Mouse (Mus musculus): ENCODE measurements at regions not wholly inside any gene's neighbourhood (a gene's known extent, or its start where the extent isn't known, plus 50 kb on each side); places are given as distances from the start of the nearest gene placed in this dataset.

DNA sequence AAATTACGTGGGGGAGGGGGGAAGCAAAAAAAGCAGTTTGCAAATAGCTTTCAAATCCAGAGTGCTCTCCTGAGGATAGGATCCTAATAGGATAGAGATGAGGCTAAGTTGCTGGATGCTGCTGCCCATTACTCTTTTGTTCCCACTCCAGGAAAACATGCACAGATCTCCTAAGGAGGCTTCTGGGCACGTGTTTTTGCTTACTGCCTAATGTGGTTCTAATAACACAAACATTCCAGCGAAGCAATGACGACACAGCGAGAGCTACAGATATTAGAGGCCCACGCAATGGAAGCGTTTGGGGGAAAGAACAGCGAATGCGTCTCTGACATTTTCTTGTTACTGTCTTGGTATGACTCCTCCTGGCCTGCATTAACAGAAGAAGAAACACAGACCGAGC is 179.0 kb upstream of the Gm765 start:
- 65% methylated on average over 10 of the region's 10 CpGs for WGBS
- Histone ChIP-seq H3K4me2 (no peak overlapping the region), H3K27me3 (replicated peaks) (peaks cover 8% of the 10 kb centered on the region; the same call in 1 of the 2 replicates), H3K4me3 (replicated peaks) (no peak overlapping the region), H3K4me1 (peaks cover 12% of the 10 kb centered on the region), H3K9ac (replicated peaks) (no peak overlapping the region), H3K27ac (replicated peaks) (no peak overlapping the region), H3K9me3 (replicated peaks) (no peaks in the 10 kb centered on the region), H3K36me3 (no peaks in the 10 kb centered on the region)
- no peak for ATAC-seq (ENCODE audit: low FRiP score)

GRCm38 (mm10) chr6:98514826-98515225 is 172.3 kb upstream of the Gm765 start:
- Histone ChIP-seq H3K4me2 (no peak overlapping the region), H3K27me3 (replicated peaks) (no peaks in the 10 kb centered on the region), H3K9me3 (replicated peaks) (no peaks in the 10 kb centered on the region), H3K27ac (replicated peaks) (no peak overlapping the region), H3K4me3 (replicated peaks) (no peak overlapping the region), H3K36me3 (no peaks in the 10 kb centered on the region), H3K9ac (replicated peaks) (no peak overlapping the region), H3K4me1 (no peaks in the 10 kb centered on the region)
- ATAC-seq (ENCODE audit: low FRiP score): no peak
- 80% methylated on average over 3 of the region's 3 CpGs for WGBS

DNA sequence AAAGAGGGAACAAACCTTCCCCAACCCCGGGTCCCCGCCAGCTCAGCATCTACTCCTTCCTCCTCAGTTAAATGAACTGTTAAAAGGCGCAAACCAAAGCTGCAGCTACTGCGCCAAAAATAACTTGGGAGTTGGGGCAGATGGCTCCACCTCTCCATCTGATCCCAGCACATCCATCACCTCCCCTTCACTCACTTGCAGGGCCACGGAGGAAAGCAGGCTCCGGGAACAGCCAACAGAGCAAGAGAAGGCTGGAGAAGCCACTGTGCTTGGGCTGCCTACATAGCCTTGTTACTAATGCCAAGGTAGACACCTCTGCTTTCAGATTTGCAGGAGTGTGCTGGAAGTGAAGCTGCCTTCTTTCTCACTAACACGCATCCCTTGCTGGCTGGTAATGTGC is 171.8 kb upstream of the Gm765 start:
- no peaks in the 10 kb centered on the region for H3K36me3 ChIP-seq
- H3K27ac ChIP-seq (replicated peaks): no peak overlapping the region
- no peak overlapping the region for H3K4me3 ChIP-seq (replicated peaks)
- no peaks in the 10 kb centered on the region for H3K9me3 ChIP-seq (replicated peaks)
- no peak for ATAC-seq (ENCODE audit: low FRiP score)
- H3K27me3 ChIP-seq (replicated peaks): no peaks in the 10 kb centered on the region
- WGBS: 67% methylated on average over 7 of the region's 7 CpGs
- no peak overlapping the region for H3K9ac ChIP-seq (replicated peaks)
- no peaks in the 10 kb centered on the region for H3K4me1 ChIP-seq
- H3K4me2 ChIP-seq: no peak overlapping the region

DNA sequence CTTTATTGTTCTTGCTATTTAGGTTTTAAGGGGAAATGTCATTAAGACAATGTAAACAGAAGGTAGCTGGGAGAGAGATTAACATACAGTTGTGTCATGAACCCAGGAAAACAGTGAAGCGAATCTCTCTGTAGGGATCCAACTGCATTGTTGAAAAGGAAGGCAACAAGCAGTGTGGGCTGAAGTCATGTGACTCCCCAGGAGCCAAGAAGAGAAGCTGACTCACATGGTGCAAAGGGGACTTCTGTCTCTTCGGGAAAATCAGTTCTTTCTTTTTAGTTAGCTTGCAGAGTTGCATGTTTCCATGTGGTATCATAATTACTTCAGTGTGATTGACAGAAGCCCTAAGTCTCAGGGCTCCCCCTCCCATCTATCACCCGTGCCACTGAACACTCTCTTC is 170.7 kb upstream of the Gm765 start:
- Histone ChIP-seq H3K27me3 (replicated peaks) (no peaks in the 10 kb centered on the region), H3K4me3 (replicated peaks) (no peak overlapping the region), H3K9me3 (replicated peaks) (no peaks in the 10 kb centered on the region), H3K36me3 (no peaks in the 10 kb centered on the region), H3K4me1 (no peaks in the 10 kb centered on the region), H3K27ac (replicated peaks) (no peak overlapping the region), H3K9ac (replicated peaks) (no peak overlapping the region), H3K4me2 (no peak overlapping the region)
- ATAC-seq (ENCODE audit: low FRiP score): no peak
- 51% methylated on average over 3 of the region's 3 CpGs for WGBS

DNA sequence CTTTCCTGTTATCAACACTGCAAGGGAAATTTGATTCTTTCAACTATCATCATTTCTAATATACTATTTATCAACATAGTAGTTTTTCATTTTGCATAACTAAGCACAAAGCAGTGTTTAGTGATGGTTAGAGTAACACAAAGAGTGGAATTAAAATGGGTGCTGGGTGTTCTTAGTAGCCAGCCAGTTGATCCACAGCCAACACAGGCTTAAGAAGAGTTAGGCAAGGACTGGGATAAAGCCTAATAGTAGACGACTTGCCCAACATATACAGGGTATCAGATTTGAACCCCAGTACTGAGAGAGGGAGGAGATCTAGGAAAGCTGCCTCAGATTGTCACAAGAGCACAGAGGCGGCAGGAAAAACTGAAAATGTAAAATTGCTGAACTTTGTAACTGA is 160.2 kb upstream of the Gm765 start:
- H3K36me3 ChIP-seq: no peaks in the 10 kb centered on the region
- H3K4me3 ChIP-seq (replicated peaks): no peak overlapping the region
- no peak overlapping the region for H3K9ac ChIP-seq (replicated peaks)
- no peaks in the 10 kb centered on the region for H3K27me3 ChIP-seq (replicated peaks)
- H3K9me3 ChIP-seq (replicated peaks): no peaks in the 10 kb centered on the region
- H3K27ac ChIP-seq (replicated peaks): no peak overlapping the region
- H3K4me2 ChIP-seq: no peak overlapping the region
- 84% methylated on average over 2 of the region's 2 CpGs for WGBS
- H3K4me1 ChIP-seq: no peaks in the 10 kb centered on the region
- no peak for ATAC-seq (ENCODE audit: low FRiP score)

DNA sequence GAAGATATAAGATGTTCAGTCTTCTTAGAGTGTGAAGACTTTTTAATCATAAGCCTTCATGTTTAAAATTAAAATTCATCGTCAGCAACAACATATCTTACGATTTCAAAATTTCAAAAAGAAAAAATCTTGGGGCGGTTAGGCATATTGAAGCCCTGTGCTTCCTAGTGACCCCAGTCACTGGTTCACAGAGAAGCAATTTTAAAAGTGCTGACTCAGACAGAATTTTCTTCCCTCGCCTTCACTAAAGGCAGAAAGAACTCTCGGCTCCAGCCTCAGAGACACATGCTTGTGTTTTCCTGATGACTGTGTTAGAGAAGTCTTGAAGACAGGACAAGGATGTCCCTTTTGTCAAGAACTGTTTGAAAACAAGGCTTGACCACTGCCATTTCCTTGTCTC is 157.2 kb upstream of the Gm765 start:
- Histone ChIP-seq H3K9me3 (replicated peaks) (no peaks in the 10 kb centered on the region), H3K36me3 (no peaks in the 10 kb centered on the region), H3K9ac (replicated peaks) (no peak overlapping the region), H3K27me3 (replicated peaks) (no peaks in the 10 kb centered on the region), H3K4me2 (no peak overlapping the region), H3K4me3 (replicated peaks) (no peak overlapping the region), H3K4me1 (no peaks in the 10 kb centered on the region), H3K27ac (replicated peaks) (no peak overlapping the region)
- WGBS: 79% methylated on average over 5 of the region's 5 CpGs
- ATAC-seq (ENCODE audit: low FRiP score): no peak

- H3K36me3 ChIP-seq: no peaks in the 10 kb centered on the region
- no peak overlapping the region for H3K9ac ChIP-seq (replicated peaks)
- WGBS: 76% methylated on average over 3 of the region's 3 CpGs
These were observed 144.1 kb upstream of the Gm765 start for GRCm38 (mm10) chr6:98486626-98487025.

DNA sequence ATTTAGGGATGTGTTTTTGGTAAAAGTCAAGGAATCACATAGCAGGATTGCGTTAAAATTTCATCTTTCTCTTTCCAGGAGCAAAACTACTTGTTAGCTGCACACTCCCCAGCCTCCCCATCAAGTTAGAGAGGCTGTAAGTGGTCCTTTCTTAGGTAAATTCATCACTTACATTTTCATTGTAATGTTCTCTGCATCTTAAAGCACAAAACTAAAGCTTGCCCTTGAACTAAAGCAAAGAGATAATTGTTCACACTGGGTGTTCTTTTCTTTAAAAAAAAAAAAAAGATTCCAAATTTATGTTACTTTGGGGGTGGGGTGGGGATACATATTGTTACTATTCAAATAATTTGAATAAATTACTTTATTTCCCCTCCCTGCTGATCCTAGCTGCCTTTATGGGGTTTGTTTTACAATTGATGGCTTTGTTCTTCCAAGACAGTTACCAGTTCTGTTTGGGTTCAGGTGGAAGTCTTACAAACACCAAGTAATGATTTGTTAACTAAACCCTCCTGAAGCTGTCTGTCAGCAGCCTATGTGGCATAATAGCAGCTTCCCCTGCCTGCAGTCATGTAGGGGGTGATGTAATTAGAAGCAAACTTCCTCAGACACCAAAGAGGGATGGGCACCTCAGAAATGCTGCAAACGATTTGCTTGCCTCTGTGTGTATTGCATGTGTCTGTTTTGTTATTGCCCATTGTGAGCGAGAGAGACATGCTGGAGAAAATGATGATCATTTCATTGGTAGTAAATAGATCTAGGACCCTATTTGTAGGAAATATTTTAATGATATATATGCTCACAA is 141.0 kb upstream of the Gm765 start:
- no peak overlapping the region for H3K27ac ChIP-seq (replicated peaks)
- no peak overlapping the region for H3K4me3 ChIP-seq (replicated peaks)
- no peak for ATAC-seq (ENCODE audit: low FRiP score)
- H3K4me1 ChIP-seq: no peaks in the 10 kb centered on the region
- no peaks in the 10 kb centered on the region for H3K27me3 ChIP-seq (replicated peaks)
- no peak overlapping the region for H3K4me2 ChIP-seq
- WGBS: 27% methylated on average over 3 of the region's 3 CpGs
- no peak overlapping the region for H3K9ac ChIP-seq (replicated peaks)
- H3K9me3 ChIP-seq (replicated peaks): no peaks in the 10 kb centered on the region
- H3K36me3 ChIP-seq: no peaks in the 10 kb centered on the region

More at GRCm38 (mm10) chr6:98486626-98487025, 144.1 kb upstream of the Gm765 start:
- Histone ChIP-seq H3K27me3 (replicated peaks) (no peaks in the 10 kb centered on the region), H3K4me2 (no peak overlapping the region), H3K27ac (replicated peaks) (no peak overlapping the region), H3K4me1 (no peaks in the 10 kb centered on the region), H3K9me3 (replicated peaks) (no peaks in the 10 kb centered on the region), H3K4me3 (replicated peaks) (no peak overlapping the region)
- no peak for ATAC-seq (ENCODE audit: low FRiP score)

DNA sequence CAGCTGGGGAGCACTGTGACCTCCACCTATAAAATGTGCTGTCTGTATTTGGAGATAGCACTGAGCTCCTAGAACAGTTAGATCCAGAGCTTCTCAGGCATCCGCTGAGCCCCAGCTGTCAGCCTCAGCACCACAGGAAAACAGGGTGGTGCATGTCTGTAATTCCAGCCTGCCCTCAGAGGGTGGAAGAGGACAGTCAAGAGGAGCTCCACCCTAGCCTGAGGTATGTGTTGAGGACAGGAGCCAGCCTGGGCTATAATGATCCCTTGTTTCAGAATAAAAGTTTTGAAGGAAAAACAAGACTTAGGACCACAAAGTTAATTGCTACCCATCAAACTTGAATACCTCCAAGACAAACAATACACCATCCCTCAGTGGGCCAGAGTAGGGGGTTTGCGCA is 139.8 kb upstream of the Gm765 start:
- no peaks in the 10 kb centered on the region for H3K27me3 ChIP-seq (replicated peaks)
- 76% methylated on average over 2 of the region's 2 CpGs for WGBS
- H3K4me2 ChIP-seq: no peak overlapping the region
- no peak for ATAC-seq (ENCODE audit: low FRiP score)
- no peak overlapping the region for H3K9ac ChIP-seq (replicated peaks)
- H3K4me1 ChIP-seq: no peaks in the 10 kb centered on the region
- no peak overlapping the region for H3K27ac ChIP-seq (replicated peaks)
- no peaks in the 10 kb centered on the region for H3K36me3 ChIP-seq
- no peak overlapping the region for H3K4me3 ChIP-seq (replicated peaks)
- no peaks in the 10 kb centered on the region for H3K9me3 ChIP-seq (replicated peaks)

- no peak overlapping the region for H3K4me2 ChIP-seq
- H3K9me3 ChIP-seq (replicated peaks): no peaks in the 10 kb centered on the region
- H3K9ac ChIP-seq (replicated peaks): no peak overlapping the region
- no peaks in the 10 kb centered on the region for H3K4me1 ChIP-seq
- no peak for ATAC-seq (ENCODE audit: low FRiP score)
- no peak overlapping the region for H3K27ac ChIP-seq (replicated peaks)
- no peak overlapping the region for H3K4me3 ChIP-seq (replicated peaks)
- H3K27me3 ChIP-seq (replicated peaks): no peaks in the 10 kb centered on the region
- no peaks in the 10 kb centered on the region for H3K36me3 ChIP-seq
These were observed 125.0 kb upstream of the Gm765 start for GRCm38 (mm10) chr6:98467563-98467962.

DNA sequence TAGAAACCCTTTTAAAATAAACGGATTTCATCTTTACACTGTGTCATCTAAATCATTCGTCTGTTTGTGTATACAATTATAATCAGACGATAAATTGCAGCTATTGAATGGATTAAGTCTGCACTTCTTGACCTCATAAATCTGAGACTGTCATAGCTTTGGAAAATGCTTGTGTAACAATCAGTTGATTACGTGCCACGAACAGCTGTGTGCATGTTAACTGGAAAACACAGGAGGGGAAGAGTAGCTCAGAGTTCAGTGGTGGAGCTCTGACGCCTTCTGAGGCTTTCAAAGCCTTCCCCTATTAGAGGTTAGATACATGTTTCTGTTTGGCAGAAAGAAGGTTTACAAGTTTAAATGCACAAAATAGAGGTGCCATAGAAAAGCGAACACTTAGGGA is 109.7 kb upstream of the Gm765 start:
- Histone ChIP-seq H3K36me3 (no peaks in the 10 kb centered on the region), H3K27ac (replicated peaks) (no peak overlapping the region), H3K4me3 (replicated peaks) (no peak overlapping the region), H3K9me3 (replicated peaks) (no peaks in the 10 kb centered on the region), H3K4me1 (no peaks in the 10 kb centered on the region), H3K4me2 (no peak overlapping the region), H3K27me3 (replicated peaks) (no peaks in the 10 kb centered on the region), H3K9ac (replicated peaks) (no peak overlapping the region)
- no peak for ATAC-seq (ENCODE audit: low FRiP score)
- whole genome bisulfite sequencing: 59% methylated on average over 7 of the region's 7 CpGs

- no peaks in the 10 kb centered on the region for H3K4me1 ChIP-seq
- no peak overlapping the region for H3K9ac ChIP-seq (replicated peaks)
- no peak overlapping the region for H3K4me3 ChIP-seq (replicated peaks)
- no peak overlapping the region for H3K27ac ChIP-seq (replicated peaks)
- H3K9me3 ChIP-seq (replicated peaks): no peaks in the 10 kb centered on the region
- no peaks in the 10 kb centered on the region for H3K36me3 ChIP-seq
- peak overlapping the region; percentile 6; the same call in 1 of the 2 replicates for H3K4me2 ChIP-seq
- ATAC-seq (ENCODE audit: low FRiP score): no peak
- 29% methylated on average over 6 of the region's 6 CpGs for WGBS
- no peaks in the 10 kb centered on the region for H3K27me3 ChIP-seq (replicated peaks)
These were observed 93.1 kb upstream of the Gm765 start for GRCm38 (mm10) chr6:98435676-98436075.

All from neural tube, embryonic 15.5 days (tissue).